Mouse (Mus musculus) heart, embryonic 10.5 days (tissue): ENCODE measurements around the gene Snrpa. TPM values are rescaled to one million over a fixed set of nuclear protein-coding genes. Genes with fewer than 3 reads are reported as not detected.
"Not testable (repeated sequence)": the region's sequence is repeated elsewhere in the genome, so short reads cannot be mapped to it uniquely, and the experiment has no call there.

Source experiments
- DNase-seq: peaks from one replicate; pipeline ENCODE4 v3.0.0-alpha.2; 2017; ENCODE audit warnings: low spot score
- H3K27ac ChIP-seq: fragments of 300-500 bp; sonication (generic); 2 replicates; pipeline ENCODE4 v1.5.1; 2016; ENCODE audit warnings: mild to moderate bottlenecking
- H3K27me3 ChIP-seq: fragments of 300-500 bp; sonication (generic); 2 replicates; pipeline ENCODE4 v1.6.1; 2016; ENCODE audit warnings: mild to moderate bottlenecking; ENCODE audit not compliant: poor library complexity, insufficient read depth, severe bottlenecking
- H3K36me3 ChIP-seq: fragments of 300-500 bp; sonication (generic); 2 replicates; pipeline ENCODE4 v1.6.1; 2016; ENCODE audit warnings: mild to moderate bottlenecking, moderate library complexity
- H3K4me1 ChIP-seq: fragments of 300-500 bp; sonication (generic); 2 replicates; pipeline ENCODE4 v1.6.1; 2016; ENCODE audit warnings: mild to moderate bottlenecking
- H3K4me3 ChIP-seq: fragments of 300-500 bp; sonication (generic); 2 replicates; pipeline ENCODE4 v1.5.1; 2016; ENCODE audit warnings: mild to moderate bottlenecking, moderate library complexity
- H3K9me3 ChIP-seq: fragments of 300-500 bp; sonication (generic); 2 replicates; pipeline ENCODE4 v1.6.1; 2016; ENCODE audit warnings: mild to moderate bottlenecking, moderate library complexity
- WGBS: fragments of 180-500 bp; shearing (Covaris S2); methylation state at CpG from one replicate; pipeline ENCODE4 v1.1.7; 2016; 5-methylcytosine and 5-hydroxymethylcytosine counted together
- polyA plus RNA-seq: library from polyadenylated mRNA; unstranded; fragments of >200 nt; fragmentation: Nextera tagmentation; extraction: Ambion mirVana; gene quantifications from 2 replicates; pipeline ENCODE4 v1.2.1, GENCODE M21; 2016

Gene Snrpa
- 227 and 298 TPM in 2 replicates for polyA plus RNA-seq

GRCm38 (mm10) chr7:27195681-27196611 is at the start of gene Snrpa, which contains the start of gene BC024978:
TSS of gene Snrpa (minus strand) at chr7:27196271.
TSS of gene BC024978 (plus strand) at chr7:27195781.
- under 1% methylated on average over 64 of the region's 64 CpGs for WGBS
- Histone ChIP-seq H3K27ac (peak within 1 kb of the TSS; percentile 98), H3K9me3 (no peaks in the 10 kb centered on the region), H3K4me3 (peak within 1 kb of the TSS; percentile 90), H3K4me1 (peaks cover 19% of the 10 kb centered on the region; the same call in 1 of the 2 replicates), H3K36me3 (peaks cover 45% of the 10 kb centered on the region), H3K27me3 (no peaks in the 10 kb centered on the region)
- DNase-seq = peak; percentile 100

- peaks cover 24% of the 10 kb centered on the region for H3K36me3 ChIP-seq
- WGBS = 80% methylated on average over 2 of the region's 2 CpGs
Observed at GRCm38 (mm10) chr7:27244088-27244487, 48.0 kb upstream of the Snrpa start.

GRCm38 (mm10) chr7:27243211-27243610 is 47.1 kb upstream of the Snrpa start:
- Histone ChIP-seq H3K4me3 (no peak overlapping the region), H3K27me3 (no peaks in the 10 kb centered on the region), H3K9me3 (no peaks in the 10 kb centered on the region), H3K4me1 (no peaks in the 10 kb centered on the region), H3K27ac (no peak overlapping the region), H3K36me3 (peaks cover 24% of the 10 kb centered on the region)
- DNase-seq = no peak
- WGBS = 51% methylated on average over 8 of the region's 8 CpGs

More at GRCm38 (mm10) chr7:27244088-27244487, 48.0 kb upstream of the Snrpa start:
- not testable (repeated sequence) for H3K27me3 ChIP-seq, H3K9me3 ChIP-seq, H3K4me1 ChIP-seq, H3K27ac ChIP-seq, DNase-seq, H3K4me3 ChIP-seq

GRCm38 (mm10) chr7:27238568-27238967 is 42.5 kb upstream of the Snrpa start:
- peaks cover 5% of the 10 kb centered on the region for H3K4me1 ChIP-seq
- WGBS = 80% methylated on average over 5 of the region's 5 CpGs
- peaks cover 14% of the 10 kb centered on the region for H3K36me3 ChIP-seq
- no peak for DNase-seq
- H3K27me3 ChIP-seq = no peaks in the 10 kb centered on the region
- H3K27ac ChIP-seq = no peak overlapping the region
- H3K9me3 ChIP-seq = no peaks in the 10 kb centered on the region
- H3K4me3 ChIP-seq = no peak overlapping the region

GRCm38 (mm10) chr7:27237527-27237926 is 41.5 kb upstream of the Snrpa start:
- peaks cover 10% of the 10 kb centered on the region for H3K4me1 ChIP-seq
- WGBS = 85% methylated on average over 2 of the region's 2 CpGs
- no peak for DNase-seq
- no peak overlapping the region for H3K4me3 ChIP-seq
- no peak overlapping the region for H3K27ac ChIP-seq
- H3K36me3 ChIP-seq = peaks cover 8% of the 10 kb centered on the region
- H3K27me3 ChIP-seq = no peaks in the 10 kb centered on the region
- H3K9me3 ChIP-seq = no peaks in the 10 kb centered on the region

GRCm38 (mm10) chr7:27235726-27236125 is 39.7 kb upstream of the Snrpa start:
- Histone ChIP-seq H3K9me3 (no peaks in the 10 kb centered on the region), H3K27me3 (no peaks in the 10 kb centered on the region), H3K27ac (no peak overlapping the region), H3K4me1 (peaks cover 12% of the 10 kb centered on the region), H3K4me3 (no peak overlapping the region), H3K36me3 (no peaks in the 10 kb centered on the region)
- WGBS = 88% methylated on average over 2 of the region's 2 CpGs
- no peak for DNase-seq

GRCm38 (mm10) chr7:27233300-27233699 is 37.2 kb upstream of the Snrpa start:
- no peak for DNase-seq
- H3K4me3 ChIP-seq = peak overlapping the region; percentile 65
- H3K27ac ChIP-seq = peak overlapping the region; percentile 85
- H3K9me3 ChIP-seq = no peaks in the 10 kb centered on the region
- H3K36me3 ChIP-seq = no peaks in the 10 kb centered on the region
- peaks cover 16% of the 10 kb centered on the region for H3K4me1 ChIP-seq
- 3% methylated on average over 6 of the region's 6 CpGs for WGBS
- H3K27me3 ChIP-seq = no peaks in the 10 kb centered on the region

- Histone ChIP-seq H3K4me3 (peak within 1 kb of the TSS; percentile 65), H3K27me3 (no peaks in the 10 kb centered on the region), H3K9me3 (no peaks in the 10 kb centered on the region), H3K36me3 (no peaks in the 10 kb centered on the region), H3K27ac (peak within 1 kb of the TSS; percentile 85), H3K4me1 (peaks cover 17% of the 10 kb centered on the region)
- WGBS = 0% methylated on average over 25 of the region's 25 CpGs
- DNase-seq = peak; percentile 99
Observed at GRCm38 (mm10) chr7:27232781-27233281, 36.8 kb upstream of the Snrpa start, which contains the start of gene Coq8b. TSS of gene Coq8b (plus strand) at chr7:27233023.

GRCm38 (mm10) chr7:27231693-27232331 is 35.7 kb upstream of the Snrpa start:
- Histone ChIP-seq H3K27me3 (no peaks in the 10 kb centered on the region), H3K9me3 (no peaks in the 10 kb centered on the region), H3K27ac (no peak overlapping the region), H3K4me3 (no peak overlapping the region), H3K36me3 (no peaks in the 10 kb centered on the region), H3K4me1 (peaks cover 28% of the 10 kb centered on the region)
- no peak for DNase-seq
- 73% methylated on average over 7 of the region's 7 CpGs for whole genome bisulfite sequencing

- Histone ChIP-seq H3K4me3 (no peak overlapping the region), H3K36me3 (no peaks in the 10 kb centered on the region), H3K27ac (no peak overlapping the region), H3K4me1 (peaks cover 38% of the 10 kb centered on the region), H3K9me3 (no peaks in the 10 kb centered on the region), H3K27me3 (no peaks in the 10 kb centered on the region)
- WGBS = 75% methylated on average over 4 of the region's 4 CpGs
- no peak for DNase-seq
Observed at GRCm38 (mm10) chr7:27230781-27231180, 34.7 kb upstream of the Snrpa start.

- Histone ChIP-seq H3K27me3 (no peaks in the 10 kb centered on the region), H3K4me3 (peak overlapping the region; percentile 89), H3K9me3 (no peaks in the 10 kb centered on the region), H3K36me3 (no peaks in the 10 kb centered on the region), H3K27ac (peak overlapping the region; percentile 93), H3K4me1 (peaks cover 53% of the 10 kb centered on the region)
- no peak for DNase-seq
- WGBS = 20% methylated on average over 6 of the region's 6 CpGs
Observed at GRCm38 (mm10) chr7:27228865-27229264, 32.8 kb upstream of the Snrpa start.

- DNase-seq = peak; percentile 98
- H3K4me3 ChIP-seq = peak within 1 kb of the TSS; percentile 89
- peaks cover 48% of the 10 kb centered on the region for H3K4me1 ChIP-seq
- H3K9me3 ChIP-seq = no peaks in the 10 kb centered on the region
- no peaks in the 10 kb centered on the region for H3K27me3 ChIP-seq
- no peaks in the 10 kb centered on the region for H3K36me3 ChIP-seq
- H3K27ac ChIP-seq = peak within 1 kb of the TSS; percentile 93
- WGBS = under 1% methylated on average over 49 of the region's 49 CpGs
Observed at GRCm38 (mm10) chr7:27228281-27228821, 32.3 kb upstream of the Snrpa start, which contains the start of gene Itpkc. TSS of gene Itpkc (minus strand) at chr7:27228661.
